Comparison of ENCODE assay signal across 8 mouse cellular contexts in the genomic region with DNA sequence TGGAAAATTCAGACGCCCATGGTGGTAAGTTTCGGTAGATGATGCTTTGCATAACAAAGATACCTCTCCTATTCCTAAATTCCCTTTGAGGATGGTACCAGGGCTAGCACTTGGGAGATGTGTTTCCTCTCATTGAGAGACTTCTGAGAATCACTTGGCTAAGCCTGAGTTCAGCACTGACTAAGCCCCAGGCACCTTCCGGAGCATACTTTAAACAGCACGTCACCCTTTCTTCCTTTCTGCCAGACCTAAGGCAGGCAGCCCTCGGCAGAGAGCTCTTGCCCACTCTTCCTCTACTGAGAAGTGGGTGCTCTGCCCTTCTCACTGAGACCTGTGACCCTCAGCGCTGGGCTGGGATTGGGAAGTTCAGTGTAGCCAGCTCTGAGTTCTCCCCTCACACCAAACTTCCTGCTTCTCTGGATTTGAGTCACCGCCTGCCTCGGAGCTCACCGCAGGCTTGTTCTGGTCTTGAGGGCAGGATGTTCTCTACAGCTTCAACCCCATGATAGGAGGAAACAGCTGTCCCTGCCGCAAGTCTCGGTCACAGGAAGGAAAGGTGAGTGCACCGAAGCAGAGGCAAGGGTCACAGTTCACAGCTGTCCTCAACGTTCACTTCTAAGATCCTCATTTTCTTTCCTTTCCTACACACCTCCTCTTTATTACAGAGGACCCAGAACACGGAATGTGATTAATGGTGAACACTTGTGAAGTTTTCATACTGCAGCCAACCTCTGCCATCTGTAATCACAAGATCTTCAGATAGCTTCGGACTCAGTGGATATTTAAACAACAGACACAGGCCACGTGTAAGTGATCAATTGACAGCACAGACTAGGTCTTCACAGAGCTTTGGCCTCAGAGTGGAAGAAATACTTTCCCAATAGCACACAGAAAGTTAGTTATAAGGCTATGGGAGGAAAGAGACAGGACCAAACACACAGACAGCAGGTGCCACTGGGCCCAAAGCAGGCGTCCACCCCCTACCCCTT. TPM values are rescaled to one million over a fixed set of nuclear protein-coding genes. Genes with fewer than 3 reads are reported as not detected.
DNase-seq lines count a peak whose midpoint lies in the region; ATAC-seq lines count a peak whose summit lies in the region.

No protein-coding gene starts in this region.

- H3K27me3 ChIP-seq in forebrain, embryonic 12.5 days = no peaks in the 10 kb centered on the region

- no peak overlapping the region for H3K4me2 ChIP-seq in forebrain, embryonic 12.5 days

- H3K27ac ChIP-seq in forebrain, embryonic 12.5 days = no peak overlapping the region

- WGBS in forebrain, embryonic 12.5 days = 74% methylated on average over 17 of the region's 17 CpGs

- ATAC-seq in forebrain, embryonic 12.5 days (ENCODE audit: low FRiP score) = no peak

- DNase-seq in gastrocnemius, postnatal 25 days = peak; percentile 25
- no peak for DNase-seq in gastrocnemius, adult 18-20 months (ENCODE audit: low spot score)
- peak; percentile 27 for DNase-seq in kidney, adult 18-20 months
- peak; percentile 61 for DNase-seq in lung, postnatal 25 days (ENCODE audit: low spot score)
- DNase-seq in thymus, postnatal 10 days (ENCODE audit: low spot score in 2 of 2) = peak; percentile 76 to 85
- DNase-seq in embryo, embryonic 9.5 days (ENCODE audit: extremely low spot score) = no peak
- DNase-seq in cerebellum, adult 18-20 months = no peak

- no peak overlapping the region for H3K4me3 ChIP-seq in forebrain, embryonic 12.5 days (replicated peaks)

- no peaks in the 10 kb centered on the region for H3K36me3 ChIP-seq in forebrain, embryonic 12.5 days (replicated peaks)

- H3K9ac ChIP-seq in forebrain, embryonic 12.5 days = no peak overlapping the region

- no peaks in the 10 kb centered on the region for H3K4me1 ChIP-seq in forebrain, embryonic 12.5 days

- H3K9me3 ChIP-seq in forebrain, embryonic 12.5 days = no peaks in the 10 kb centered on the region

RNA-seq across cellular contexts. Expression of a gene that starts 15.6 kb away (rescaled TPM):
- total RNA-seq in gastrocnemius, postnatal 25 days (2021) = not detected
- total RNA-seq in gastrocnemius, adult 18-20 months (2021) = not detected
- polyA plus RNA-seq in forebrain, embryonic 12.5 days (2016; fragmentation: Nextera tagmentation; extraction: Ambion mirVana) = 0.67 and 0.70 TPM in 2 replicates

RNA-seq across cellular contexts. Expression of a gene that starts 41.3 kb away (rescaled TPM):
- total RNA-seq in gastrocnemius, postnatal 25 days (2021) = 10 to 100 TPM in 1 of 2 experiments, 1 to 10 TPM in 1; 9.3 to 12.7 TPM
- total RNA-seq in gastrocnemius, adult 18-20 months (2021) = 1 to 10 TPM; 4.8 to 5.4 TPM
- 16.8 and 17.7 TPM in 2 replicates for polyA plus RNA-seq in forebrain, embryonic 12.5 days (2016; fragmentation: Nextera tagmentation; extraction: Ambion mirVana)

RNA-seq across cellular contexts. Expression of a gene that starts 50.1 kb away (rescaled TPM):
- 10 to 100 TPM; 12.0 to 13.3 TPM for total RNA-seq in gastrocnemius, postnatal 25 days (2021)
- total RNA-seq in gastrocnemius, adult 18-20 months (2021) = 10 to 100 TPM; 13.2 to 14.3 TPM
- 6.9 and 7.1 TPM in 2 replicates for polyA plus RNA-seq in forebrain, embryonic 12.5 days (2016; fragmentation: Nextera tagmentation; extraction: Ambion mirVana)

Comparison
In these comparisons a context has a peak if more than half of its experiments do, and no peak if none do; other contexts are left out.
1. DNase-seq: peak in gastrocnemius, postnatal 25 days (single experiment), kidney, adult 18-20 months (single experiment), lung, postnatal 25 days (single experiment) and thymus, postnatal 10 days (2 of 2); none in gastrocnemius, adult 18-20 months (single experiment), embryo, embryonic 9.5 days (single experiment) and cerebellum, adult 18-20 months (0 of 2).